Mouse (Mus musculus): ENCODE data around the gene Sirpb1a.
"Not testable (repeated sequence)": the region's sequence is repeated elsewhere in the genome, so short reads cannot be mapped to it uniquely, and the experiment has no call there.

Sirpb1a gene

GRCm38 (mm10) chr3:15426447-15426846, at the start of gene Sirpb1a:
Sirpb1a (minus strand) TSS chr3:15426520.
- not testable (repeated sequence) for DNase-seq (ENCODE audit: low read depth, low spot score)

DNA sequence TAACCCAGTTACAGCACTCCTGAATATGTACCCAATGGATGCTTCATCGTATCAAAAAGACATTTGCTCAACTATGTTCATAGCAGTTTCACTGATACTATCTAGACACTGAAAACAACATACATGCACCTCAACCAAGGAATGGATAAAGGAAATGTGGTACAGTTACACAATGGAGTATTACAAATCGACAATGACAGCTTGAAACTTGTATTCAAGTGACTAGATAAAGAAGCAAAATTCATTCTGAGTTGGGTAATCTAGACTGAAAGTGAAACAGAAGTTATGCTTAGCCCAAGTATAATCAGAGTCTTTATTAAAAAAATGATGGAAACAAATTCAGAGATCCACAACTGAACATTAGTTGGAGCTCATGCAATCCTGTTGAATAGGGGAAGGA, 48.5 kb upstream of the Sirpb1a start:
- not testable (repeated sequence) for DNase-seq (ENCODE audit: low read depth, low spot score)

DNA sequence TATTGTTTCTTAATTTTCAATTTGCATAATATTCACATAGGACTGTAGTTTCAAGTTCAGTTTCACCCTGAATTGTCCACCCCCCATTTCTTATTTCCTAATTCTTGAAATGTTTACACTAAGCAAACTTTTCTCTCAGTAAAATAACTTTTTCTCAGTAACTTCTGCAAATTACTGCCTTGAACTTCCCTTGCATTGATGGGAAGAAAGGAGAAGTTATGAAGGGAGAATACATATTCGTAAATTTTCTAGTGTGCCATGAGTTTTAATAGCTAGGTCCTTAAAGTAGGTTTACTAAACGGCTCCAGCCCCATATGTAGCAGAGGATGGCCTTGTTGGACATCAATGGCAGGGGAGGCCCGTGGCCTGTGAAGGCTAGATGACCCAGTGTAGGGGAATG, 43.8 kb upstream of the Sirpb1a start:
- DNase-seq (ENCODE audit: low read depth, low spot score): not testable (repeated sequence)

DNA sequence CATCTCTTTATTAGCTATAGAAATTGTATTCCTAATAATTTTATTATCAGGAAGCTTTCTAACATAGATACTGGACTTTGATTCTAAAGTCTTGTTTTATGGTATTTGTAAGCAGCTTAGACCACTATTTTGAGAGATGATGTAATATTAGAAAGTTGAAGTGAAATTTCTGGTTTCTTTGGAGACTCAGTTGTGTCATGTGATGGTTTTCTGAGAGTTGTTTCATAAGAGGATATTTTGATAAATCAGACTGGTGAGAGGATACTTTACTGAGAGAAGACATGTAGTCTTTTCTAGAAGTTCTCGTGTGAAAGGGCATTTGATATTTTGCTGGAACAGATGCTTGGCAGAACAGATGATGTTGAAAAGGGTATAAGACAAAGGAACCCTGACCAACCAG, 17.6 kb upstream of the Sirpb1a start:
- DNase-seq (ENCODE audit: low read depth, low spot score): not testable (repeated sequence)

- not testable (repeated sequence) for DNase-seq (ENCODE audit: low read depth, low spot score)
These were observed 13.5 kb upstream of the Sirpb1a start for GRCm38 (mm10) chr3:15439844-15440243.

GRCm38 (mm10) chr3:15427917-15428316, 1.6 kb upstream of the Sirpb1a start:
- DNase-seq (ENCODE audit: low read depth, low spot score): peak; percentile 15

DNA sequence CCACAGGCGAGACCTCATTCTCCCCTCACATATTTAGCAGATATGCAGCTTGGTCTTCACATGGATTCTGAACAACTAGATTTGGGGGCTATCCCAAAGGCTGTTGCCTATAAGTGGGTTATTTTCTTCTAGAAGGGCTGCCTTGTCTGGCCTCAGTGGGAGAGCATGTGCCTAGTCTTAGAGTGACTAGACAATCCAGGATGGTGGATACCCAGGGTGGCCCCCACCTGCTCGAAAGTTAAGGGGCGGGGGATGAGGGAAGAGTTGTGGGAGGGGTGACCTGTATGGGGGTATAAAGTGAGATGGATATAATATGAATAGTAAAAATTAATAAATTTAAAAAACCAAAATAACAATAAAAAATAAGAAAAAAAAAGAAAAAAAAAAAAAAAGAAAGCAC, 70.6 kb downstream of the Sirpb1a start:
- not testable (repeated sequence) for DNase-seq (ENCODE audit: low read depth, low spot score)

GRCm38 (mm10) chr3:15350318-15350717, 76.0 kb downstream of the Sirpb1a start:
- DNase-seq (ENCODE audit: low read depth, low spot score): not testable (repeated sequence)

DNA sequence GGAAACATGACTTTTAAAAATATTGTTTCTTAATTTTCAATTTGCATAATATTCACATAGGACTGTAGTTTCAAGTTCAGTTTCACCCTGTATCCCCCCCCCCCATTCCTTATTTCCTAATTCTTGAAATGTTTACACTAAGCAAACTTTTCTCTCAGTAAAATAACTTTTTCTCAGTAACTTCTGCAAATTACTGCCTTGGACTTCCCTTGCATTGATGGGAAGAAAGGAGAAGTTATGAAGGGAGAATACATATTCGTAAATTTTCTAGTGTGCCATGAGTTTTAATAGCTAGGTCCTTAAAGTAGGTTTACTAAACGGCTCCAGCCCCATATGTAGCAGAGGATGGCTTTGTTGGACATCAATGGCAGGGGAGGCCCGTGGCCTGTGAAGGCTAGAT, 80.7 kb downstream of the Sirpb1a start:
- DNase-seq (ENCODE audit: low read depth, low spot score): not testable (repeated sequence)

GRCm38 (mm10) chr3:15340287-15340686, 86.0 kb downstream of the Sirpb1a start:
- DNase-seq (ENCODE audit: low read depth, low spot score): no peak

- DNase-seq (ENCODE audit: low read depth, low spot score): no peak
These were observed 92.1 kb downstream of the Sirpb1a start for GRCm38 (mm10) chr3:15334182-15334581.

- no peak for DNase-seq (ENCODE audit: low read depth, low spot score)
These were observed 94.3 kb downstream of the Sirpb1a start, which contains the start of gene Gm9733 for GRCm38 (mm10) chr3:15332063-15332462. Gm9733 (minus strand) TSS chr3:15332302.

DNA sequence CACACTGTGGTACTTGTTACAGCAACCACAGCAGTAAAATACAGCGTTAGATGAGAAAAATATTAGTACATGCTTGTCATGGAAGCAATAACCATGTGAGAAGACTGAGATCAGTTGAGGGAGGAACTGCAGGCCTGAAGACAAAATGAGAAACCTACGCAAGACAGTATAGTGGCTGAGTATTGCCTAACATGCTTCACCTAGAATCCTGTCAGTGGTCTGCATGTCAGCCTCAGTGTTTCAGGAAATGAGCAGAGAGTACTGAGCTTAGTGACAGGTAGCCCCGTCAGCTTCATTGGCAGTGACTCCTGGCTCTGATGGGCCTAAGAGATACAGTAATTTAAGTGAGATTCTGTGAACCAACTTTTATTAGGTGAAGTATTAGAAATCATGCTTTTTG, 94.8 kb downstream of the Sirpb1a start:
- no peak for DNase-seq (ENCODE audit: low read depth, low spot score)

- DNase-seq (ENCODE audit: low read depth, low spot score): no peak
These were observed 96.8 kb downstream of the Sirpb1a start for GRCm38 (mm10) chr3:15329549-15329948.

Measured in A20 (cell line).